Mouse (Mus musculus) heart, postnatal 0 days (tissue): ENCODE results near the gene Atp6v1fnb. TPM values are rescaled to one million over a fixed set of nuclear protein-coding genes. Genes with fewer than 3 reads are reported as not detected.

Experiments used
- ATAC-seq: fragments of 200-750 bp; cut with Nextera tagmentation; 2 replicates; pipeline ENCODE4 v1.8.0; 2017; ENCODE audit warnings: low read depth, moderate number of reproducible peaks, moderate library complexity; ENCODE audit not compliant: insufficient read depth
- DNase-seq: peaks from one replicate; pipeline ENCODE4 v3.0.0-alpha.2; 2016; ENCODE audit warnings: low spot score
- H3K27ac ChIP-seq: fragments of 300-500 bp; sonication (generic); 2 replicates; pipeline ENCODE4 v1.5.1; 2014; ENCODE audit warnings: low read depth, mild to moderate bottlenecking
- H3K27me3 ChIP-seq: fragments of 300-500 bp; sonication (generic); 2 replicates; pipeline ENCODE4 v1.6.1; 2014; ENCODE audit warnings: low read length, mixed read lengths; ENCODE audit not compliant: control insufficient read depth, insufficient read depth
- H3K36me3 ChIP-seq: fragments of 300-500 bp; sonication (generic); replicated peaks from 2 replicates; pipeline ENCODE4 v1.6.1; 2014; ENCODE audit warnings: low read length, mixed read lengths; ENCODE audit not compliant: control insufficient read depth, insufficient read depth
- H3K4me1 ChIP-seq: fragments of 300-500 bp; sonication (generic); 2 replicates; pipeline ENCODE4 v1.6.1; 2014; ENCODE audit warnings: antibody characterized with exemption; ENCODE audit not compliant: control insufficient read depth, insufficient read depth
- H3K4me2 ChIP-seq: fragments of 300-500 bp; sonication (generic); 2 replicates; pipeline ENCODE4 v1.6.1; 2014; ENCODE audit warnings: low read depth, mild to moderate bottlenecking, low read length, moderate library complexity
- H3K4me3 ChIP-seq: fragments of 300-500 bp; sonication (generic); 2 replicates; pipeline ENCODE4 v1.5.1; 2014; ENCODE audit warnings: low read depth, low read length
- H3K9ac ChIP-seq: fragments of 300-500 bp; sonication (generic); replicated peaks from 2 replicates; pipeline ENCODE4 v1.6.1; 2014; ENCODE audit warnings: low read depth, low read length, mixed read lengths
- H3K9me3 ChIP-seq: fragments of 300-500 bp; sonication (generic); replicated peaks from 2 replicates; pipeline ENCODE4 v1.6.1; 2016; ENCODE audit warnings: low read length; ENCODE audit not compliant: control insufficient read depth
- CTCF ChIP-seq: IDR thresholded peaks from 2 replicates; pipeline ENCODE4 v1.5.1; 2016; ENCODE audit warnings: antibody characterized with exemption, control low read depth, low read depth
- EP300 ChIP-seq: IDR thresholded peaks from 2 replicates; pipeline ENCODE4 v1.6.1; 2016; ENCODE audit warnings: antibody characterized with exemption, low read depth
- WGBS: fragments of 180-500 bp; shearing (Covaris S2); extraction: QIAGEN DNeasy Blood & Tissue Kit; methylation state at CpG from one replicate; pipeline ENCODE4 v1.1.7; 2014; 5-methylcytosine and 5-hydroxymethylcytosine counted together
- polyA plus RNA-seq: library from polyadenylated mRNA; unstranded; fragments of >200 nt; fragmentation: Nextera tagmentation; extraction: Ambion mirVana; gene quantifications from 2 replicates; pipeline ENCODE4 v1.2.1, GENCODE M21; 2015
- total RNA-seq: library from RNA; depleted of rRNA; stranded (reverse); fragments of >200 nt; gene quantifications from 2 replicates; pipeline ENCODE4 v1.2.3, GENCODE M21; 2014; ENCODE audit warnings: low replicate concordance; rRNA removed

Gene Atp6v1fnb
- total RNA-seq (not detected in 2 replicates), polyA plus RNA-seq (not detected in 2 replicates)

GRCm38 (mm10) chr6:29471137-29471536 lies at the start of gene Atp6v1fnb:
Gene Atp6v1fnb, plus strand, starts transcription at chr6:29471437.
- WGBS = 93% methylated on average over 4 of the region's 4 CpGs
- Histone ChIP-seq H3K27ac (no peak within 1 kb of the TSS), H3K4me1 (peaks cover 14% of the 10 kb centered on the region), H3K36me3 (peaks cover 12% of the 10 kb centered on the region), H3K4me2 (no peak within 1 kb of the TSS), H3K9ac (no peak within 1 kb of the TSS), H3K4me3 (no peak within 1 kb of the TSS), H3K9me3 (no peaks in the 10 kb centered on the region), H3K27me3 (no peaks in the 10 kb centered on the region)
- no peak for ATAC-seq
- no peak for TF ChIP-seq CTCF
- no peak for TF ChIP-seq EP300
- DNase-seq = no peak

- no peak overlapping the region for H3K4me3 ChIP-seq
- WGBS = 83% methylated on average over 8 of the region's 8 CpGs
- DNase-seq (no peak), ATAC-seq (no peak)
- H3K4me2 ChIP-seq = no peak overlapping the region
- TF ChIP-seq CTCF = no peak
- no peak for TF ChIP-seq EP300
- H3K36me3 ChIP-seq = no peaks in the 10 kb centered on the region
- H3K9ac ChIP-seq = no peak overlapping the region
- H3K9me3 ChIP-seq = no peaks in the 10 kb centered on the region
- no peak overlapping the region for H3K27ac ChIP-seq
- H3K27me3 ChIP-seq = no peaks in the 10 kb centered on the region
- peaks cover 1% of the 10 kb centered on the region; the same call in 1 of the 2 replicates for H3K4me1 ChIP-seq
Observed at GRCm38 (mm10) chr6:29425118-29425517, 46.1 kb upstream of the Atp6v1fnb start.

GRCm38 (mm10) chr6:29426331-29426730 lies 44.9 kb upstream of the Atp6v1fnb start:
- TF ChIP-seq EP300 = no peak
- no peak for TF ChIP-seq CTCF
- Histone ChIP-seq H3K9ac (no peak overlapping the region), H3K27me3 (no peaks in the 10 kb centered on the region), H3K4me1 (peaks cover 6% of the 10 kb centered on the region), H3K36me3 (no peaks in the 10 kb centered on the region), H3K4me2 (no peak overlapping the region), H3K27ac (no peak overlapping the region), H3K9me3 (no peaks in the 10 kb centered on the region), H3K4me3 (no peak overlapping the region)
- no peak for ATAC-seq
- 71% methylated on average over 6 of the region's 6 CpGs for WGBS
- no peak for DNase-seq

- H3K9ac ChIP-seq = no peak overlapping the region
- ATAC-seq = no peak
- WGBS = 73% methylated on average over 4 of the region's 4 CpGs
- no peak for DNase-seq
- no peak overlapping the region for H3K4me3 ChIP-seq
- no peak overlapping the region for H3K27ac ChIP-seq
- H3K4me1 ChIP-seq = peaks cover 15% of the 10 kb centered on the region
- no peaks in the 10 kb centered on the region for H3K36me3 ChIP-seq
- TF ChIP-seq EP300 (no peak), CTCF (no peak)
- no peak overlapping the region for H3K4me2 ChIP-seq
- no peaks in the 10 kb centered on the region for H3K27me3 ChIP-seq
- H3K9me3 ChIP-seq = no peaks in the 10 kb centered on the region
Observed at GRCm38 (mm10) chr6:29428171-29428570, 43.1 kb upstream of the Atp6v1fnb start.

- Histone ChIP-seq H3K9me3 (no peaks in the 10 kb centered on the region), H3K4me2 (0 out of 2 replicates have a peak overlapping the region, but pooled peaks have one; percentile 4), H3K27me3 (no peaks in the 10 kb centered on the region), H3K4me3 (no peak overlapping the region), H3K27ac (peak overlapping the region; percentile 96), H3K36me3 (no peaks in the 10 kb centered on the region), H3K9ac (peak overlapping the region; percentile 32; the same call in 1 of the 2 replicates), H3K4me1 (peaks cover 21% of the 10 kb centered on the region)
- TF ChIP-seq EP300 (no peak), CTCF (peak; percentile 10; the same call in 1 of the 2 replicates)
- peak; percentile 77 for DNase-seq
- peak; percentile 28; the same call in 1 of the 2 replicates for ATAC-seq
- 27% methylated on average over 15 of the region's 15 CpGs for WGBS
Observed at GRCm38 (mm10) chr6:29430681-29431420, 40.4 kb upstream of the Atp6v1fnb start.
